Mouse (Mus musculus) gastrocnemius, adult 18-20 months (tissue): ENCODE data around the gene Col4a1. TPM values are rescaled to one million over a fixed set of nuclear protein-coding genes. Genes with fewer than 3 reads are reported as not detected.
A peak's percentile ranks its signal among the peaks of the same experiment; 100 is the strongest.

Experiments used
- DNase-seq: peaks from one replicate; pipeline ENCODE4 v3.0.0; 2021; ENCODE audit warnings: low spot score
- long read RNA-seq, 2 experiments: library from polyadenylated mRNA; stranded (forward); transcript quantifications; one replicate each; pipeline ENCODE4 v2.0.0; 2021
- total RNA-seq, 2 experiments: library from RNA; stranded (reverse); gene quantifications; 2 replicates each; pipeline ENCODE4 v1.2.3; 2021

Col4a1 gene
- total RNA-seq = 10 to 100 TPM; 66.5 to 81.6 TPM
- long read RNA-seq, experiment 1, full-length matches to known transcripts = 48 of 96 reads
- long read RNA-seq, experiment 1, partial matches to known transcripts = 40 of 96 reads
- long read RNA-seq, experiment 1, other reads (novel, unspliced or antisense) = 8 of 96 reads
- long read RNA-seq, experiment 2, full-length matches to known transcripts = 14 of 40 reads
- long read RNA-seq, experiment 2, partial matches to known transcripts = 25 of 40 reads
- long read RNA-seq, experiment 2, other reads (novel, unspliced or antisense) = 1 of 40 reads

DNA sequence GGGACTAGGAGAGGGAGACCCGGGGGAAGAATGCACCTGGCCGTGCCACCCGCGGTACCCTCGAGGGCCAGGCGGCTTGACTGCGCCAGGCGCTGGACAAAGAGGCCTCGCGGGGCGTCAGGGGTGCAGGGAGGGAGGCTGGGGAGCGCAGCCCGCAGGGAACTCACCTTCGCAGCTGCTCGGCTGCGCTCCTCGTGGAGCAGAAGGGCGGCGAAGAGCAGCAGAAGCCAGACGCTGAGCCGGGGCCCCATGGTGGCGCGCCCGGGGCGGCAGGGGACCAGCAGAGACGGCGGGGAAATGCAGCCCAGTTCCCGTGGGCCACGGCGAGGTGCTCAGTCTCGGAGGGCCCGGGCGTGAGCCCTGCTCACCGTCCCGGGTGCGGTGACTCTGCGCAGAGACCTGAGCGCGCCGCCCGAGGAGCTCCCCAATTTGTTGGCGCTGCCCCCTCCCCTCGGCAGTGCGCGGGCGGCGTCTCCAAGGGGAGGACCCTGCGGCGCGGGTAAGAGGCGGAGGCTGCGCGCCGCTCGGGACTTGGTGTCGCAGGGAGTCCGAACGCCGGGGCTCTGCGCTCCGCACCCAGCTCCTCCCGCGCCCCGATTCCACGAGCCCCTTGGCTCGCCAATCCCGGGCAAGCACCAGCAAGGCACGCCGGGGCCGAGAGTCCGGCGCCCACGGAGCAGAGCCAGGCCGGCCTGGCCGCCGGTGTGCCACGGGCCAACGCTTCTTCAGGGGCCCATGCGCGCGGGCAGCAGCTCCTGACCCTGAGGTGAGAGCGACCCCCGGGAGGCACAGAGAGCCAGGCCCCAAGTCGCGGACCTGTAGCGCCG lies at the start of gene Col4a1, which contains the start of gene Col4a2:
Col4a1 (minus strand) TSS at position 478 of the 827 bp plus-strand sequence.
Col4a2 (plus strand) TSS at position 457 of the 827 bp plus-strand sequence.
- peak; percentile 76 for DNase-seq

DNA sequence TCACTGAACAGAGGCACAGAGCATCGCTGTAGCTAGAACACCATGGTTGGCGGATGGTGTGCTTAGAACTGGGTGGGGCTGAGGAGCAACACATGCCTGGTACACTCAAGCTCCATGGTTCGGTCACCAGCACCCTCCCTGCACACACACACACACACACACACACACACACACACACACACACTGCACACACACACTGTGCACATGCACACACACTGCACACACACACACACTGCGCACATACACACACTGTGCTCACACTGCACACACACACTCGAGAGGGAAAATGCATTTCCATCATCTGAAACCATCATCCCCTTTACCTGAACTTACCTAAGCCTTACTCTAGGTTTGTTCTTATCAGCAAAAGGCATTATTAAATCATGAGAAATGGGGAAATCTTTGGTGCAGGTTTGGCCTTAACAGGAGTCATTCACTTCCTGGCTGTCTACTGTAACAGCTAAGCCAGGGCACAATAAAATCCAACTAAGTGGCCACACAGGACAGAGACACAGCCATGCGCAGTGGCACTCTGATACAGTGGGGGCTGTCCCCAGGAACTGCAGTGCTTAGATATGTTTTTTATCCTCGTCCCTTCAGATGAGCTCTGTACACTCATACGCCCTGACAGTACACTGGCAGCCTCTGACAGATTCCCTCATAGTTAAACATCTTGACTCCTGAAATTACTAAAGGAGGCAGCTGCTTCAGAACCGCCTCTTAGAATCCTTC lies 49.1 kb upstream of the Col4a1 start:
- no peak for DNase-seq

DNA sequence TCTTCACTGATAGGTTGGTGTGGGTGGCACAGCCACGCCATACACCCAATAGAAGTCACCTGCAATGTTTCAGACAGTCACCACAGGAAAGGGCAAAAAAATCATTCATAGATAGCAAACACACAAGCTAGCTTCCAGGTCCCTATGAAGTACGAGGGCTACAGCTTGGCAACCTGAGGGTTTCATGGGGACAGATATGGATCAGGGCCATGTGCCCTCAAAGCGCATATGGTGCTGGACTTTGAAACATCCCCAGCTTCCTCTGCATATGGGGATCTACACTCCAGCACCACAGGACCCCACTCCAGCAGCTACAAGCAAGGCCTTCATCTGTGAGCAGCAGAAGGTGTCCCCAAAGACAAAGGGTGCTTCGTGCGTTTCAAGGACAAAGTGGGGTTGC lies 47.2 kb upstream of the Col4a1 start:
- no peak for DNase-seq

DNA sequence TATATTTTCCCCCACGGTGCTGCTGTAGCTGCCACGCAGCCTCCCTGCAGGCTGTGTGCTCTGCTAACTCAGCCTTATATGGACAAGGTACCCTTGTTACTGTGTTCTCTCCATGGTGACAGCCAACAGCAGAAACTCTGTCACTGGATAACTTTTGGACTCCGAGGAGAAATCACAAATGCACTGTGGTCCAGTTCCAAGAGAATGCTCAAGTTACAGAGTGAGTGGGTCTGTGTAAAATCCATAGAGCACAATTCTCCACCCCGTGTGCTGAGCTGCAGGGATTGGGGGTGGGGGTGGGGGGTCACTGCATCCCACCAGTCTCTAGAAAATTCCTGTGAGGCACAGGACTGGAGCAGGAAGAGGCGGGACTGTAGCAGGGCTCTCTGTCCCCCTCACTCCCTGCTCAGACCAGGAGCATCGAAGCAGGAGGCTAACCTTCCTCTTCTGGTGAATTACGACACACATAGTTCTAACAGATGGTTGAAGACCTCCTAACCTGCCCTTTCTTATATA lies 45.4 kb upstream of the Col4a1 start:
- no peak for DNase-seq

DNA sequence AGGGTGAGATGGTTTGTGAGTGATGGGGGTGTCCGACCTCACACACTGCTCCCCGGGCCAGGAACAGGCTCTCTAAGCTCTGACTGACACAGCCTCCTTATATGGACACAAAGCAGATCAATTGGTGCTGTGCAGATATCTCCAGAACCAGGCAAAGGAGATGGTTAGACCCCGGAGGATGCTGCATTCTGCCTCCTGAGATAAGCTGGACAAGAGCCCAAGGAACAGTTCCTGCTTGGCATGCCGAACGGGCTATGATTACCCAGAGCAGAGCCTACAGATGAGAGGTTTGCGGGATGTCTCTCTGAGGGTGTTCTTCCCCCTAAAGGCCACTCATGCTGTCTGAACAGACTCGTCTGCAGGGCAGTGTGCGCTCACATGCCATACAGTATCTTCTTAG lies 44.1 kb upstream of the Col4a1 start:
- no peak for DNase-seq

DNA sequence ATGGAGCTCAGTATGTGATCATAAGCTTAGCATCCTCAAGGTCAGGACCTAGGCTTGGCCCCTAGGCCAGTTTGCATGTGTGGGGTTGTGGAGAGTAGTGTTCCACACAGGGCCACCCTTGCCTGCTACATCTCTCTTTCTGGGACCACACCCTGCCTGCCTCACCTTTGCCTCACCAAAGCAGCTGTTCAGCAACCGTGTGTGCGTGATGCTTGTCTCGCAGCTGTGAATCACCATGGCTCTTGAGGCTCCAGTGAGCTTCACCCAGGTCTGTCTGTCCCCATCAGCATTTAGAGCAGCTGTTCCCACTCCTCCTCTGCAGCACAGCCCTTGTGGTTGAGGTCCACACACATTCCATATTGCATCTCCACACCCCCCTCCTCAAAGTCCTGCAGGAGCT lies 43.3 kb upstream of the Col4a1 start:
- DNase-seq = no peak

DNA sequence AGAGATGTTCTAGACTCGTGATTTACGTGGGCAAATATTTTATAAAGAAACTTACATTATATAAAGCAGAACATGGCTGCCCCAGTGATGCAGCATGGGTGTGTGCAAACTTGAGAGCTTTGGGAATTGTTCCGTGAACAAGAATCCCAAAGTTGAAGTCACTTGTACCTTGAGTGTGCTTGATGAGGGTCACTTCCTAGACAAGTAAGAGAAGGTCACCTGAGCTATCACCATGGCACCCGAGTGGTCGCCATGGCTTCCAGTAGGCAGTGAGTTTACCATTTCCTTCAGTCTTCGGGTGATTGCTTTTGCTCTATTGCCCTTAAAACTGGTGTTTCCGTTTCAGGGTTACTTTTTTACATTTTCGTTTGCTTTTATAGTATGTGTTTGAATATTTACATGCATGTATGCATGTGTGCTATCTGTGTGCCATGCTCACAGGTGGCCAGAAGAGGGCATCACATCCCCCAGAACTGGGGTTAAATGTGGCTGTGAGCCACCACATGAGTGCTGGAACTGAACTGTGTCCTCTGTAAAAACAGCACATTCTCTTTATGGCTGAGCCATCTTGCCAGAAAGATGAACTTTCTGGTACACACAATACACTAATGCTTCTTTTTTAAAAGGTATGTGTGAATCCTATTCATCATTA lies 42.3 kb upstream of the Col4a1 start:
- no peak for DNase-seq

DNA sequence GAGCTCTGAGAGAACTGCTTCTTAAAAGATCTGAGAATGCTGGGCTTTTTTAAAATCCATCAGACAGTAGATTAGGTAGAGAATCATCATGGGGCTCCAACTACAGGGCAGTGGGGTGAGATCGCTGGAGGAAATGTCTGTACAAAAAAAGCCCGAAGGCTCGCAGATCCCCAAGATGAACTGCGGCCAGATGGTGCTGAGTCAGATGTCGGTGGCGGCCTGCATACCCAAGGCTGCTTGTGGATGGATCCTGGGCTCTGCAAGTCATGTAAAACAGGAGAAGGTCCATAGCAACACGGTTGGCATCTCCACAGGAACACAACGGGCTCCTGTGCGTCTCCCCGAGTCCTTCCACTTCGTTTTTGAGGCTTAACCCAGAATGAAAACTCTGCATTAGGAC lies 39.9 kb upstream of the Col4a1 start:
- no peak for DNase-seq

DNA sequence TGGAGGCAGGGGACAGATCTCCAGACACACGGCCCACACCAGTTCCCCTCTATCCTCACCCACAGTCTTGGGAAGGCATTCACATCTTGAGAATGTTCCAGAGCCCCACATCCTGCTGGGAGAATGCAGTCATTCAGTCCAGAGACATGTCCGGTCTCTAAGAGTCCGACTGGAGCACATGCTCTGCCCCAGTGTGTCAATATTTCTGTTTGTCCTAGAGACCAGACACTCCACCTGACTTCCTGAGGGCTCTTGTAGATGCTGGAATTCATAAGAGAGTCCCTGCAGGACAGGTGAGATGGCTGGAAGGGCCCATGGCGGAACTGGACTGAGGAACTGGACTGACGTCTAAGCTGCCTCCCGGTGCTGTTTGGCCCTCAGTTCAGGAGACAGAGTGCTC lies 38.7 kb upstream of the Col4a1 start:
- no peak for DNase-seq

DNA sequence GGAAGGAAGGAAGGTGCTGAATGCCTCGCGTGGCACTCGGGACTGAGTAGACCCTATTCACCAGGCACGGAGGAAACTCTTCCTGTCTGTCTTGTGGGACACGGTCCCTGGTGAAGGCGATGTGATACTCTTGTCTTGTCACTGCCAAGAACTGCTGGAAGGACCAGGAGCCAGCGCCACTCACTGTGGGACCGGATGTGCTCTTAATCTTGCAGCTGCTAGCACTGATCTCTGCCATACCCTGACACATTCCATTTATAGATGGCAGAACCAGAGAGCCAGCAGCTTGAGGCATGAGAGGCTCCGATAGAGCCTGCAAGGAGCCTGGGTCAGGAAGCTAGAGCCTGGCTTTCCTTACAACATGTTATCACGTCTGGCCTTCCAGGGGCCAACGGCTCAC lies 36.0 kb upstream of the Col4a1 start:
- peak; percentile 79 for DNase-seq

DNA sequence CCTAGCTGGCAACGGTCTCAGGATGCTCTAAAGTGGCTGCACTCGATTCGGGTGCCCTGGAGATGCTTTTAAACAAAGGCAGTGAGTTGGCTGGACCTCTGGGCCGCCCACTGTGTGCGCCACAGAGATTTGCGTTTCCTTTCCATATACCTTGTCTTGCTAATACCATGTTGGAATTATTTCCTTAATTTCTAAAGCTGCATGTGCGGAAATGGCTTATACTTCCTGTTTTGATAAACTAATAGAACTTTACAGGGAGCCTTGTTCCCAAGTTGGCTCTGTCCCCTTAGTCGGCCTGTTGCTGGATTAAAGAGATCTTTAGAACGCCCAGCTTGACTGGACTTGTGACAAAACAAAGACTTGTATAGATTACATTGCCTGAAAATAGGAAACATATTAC lies 35.1 kb upstream of the Col4a1 start:
- DNase-seq = no peak

DNA sequence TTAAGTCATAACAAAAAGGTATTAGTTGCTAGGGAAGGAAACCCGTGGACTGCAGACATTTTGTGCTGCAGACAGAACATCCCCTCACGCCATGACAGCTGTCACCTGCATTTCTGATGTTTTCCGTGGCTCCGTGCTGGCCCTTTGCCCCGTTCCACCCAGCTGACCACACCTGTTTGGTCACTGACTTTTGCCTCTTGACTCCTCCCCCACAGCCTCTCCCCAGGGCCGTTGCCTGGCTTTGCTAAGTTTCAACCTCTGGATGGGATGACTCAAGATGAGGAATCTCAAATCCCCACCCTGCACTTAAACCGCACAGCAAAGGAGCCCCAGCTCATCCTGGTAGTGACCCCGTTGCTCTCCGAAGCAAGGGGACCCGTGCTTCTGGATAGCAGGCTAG lies 33.6 kb upstream of the Col4a1 start:
- DNase-seq = no peak

DNA sequence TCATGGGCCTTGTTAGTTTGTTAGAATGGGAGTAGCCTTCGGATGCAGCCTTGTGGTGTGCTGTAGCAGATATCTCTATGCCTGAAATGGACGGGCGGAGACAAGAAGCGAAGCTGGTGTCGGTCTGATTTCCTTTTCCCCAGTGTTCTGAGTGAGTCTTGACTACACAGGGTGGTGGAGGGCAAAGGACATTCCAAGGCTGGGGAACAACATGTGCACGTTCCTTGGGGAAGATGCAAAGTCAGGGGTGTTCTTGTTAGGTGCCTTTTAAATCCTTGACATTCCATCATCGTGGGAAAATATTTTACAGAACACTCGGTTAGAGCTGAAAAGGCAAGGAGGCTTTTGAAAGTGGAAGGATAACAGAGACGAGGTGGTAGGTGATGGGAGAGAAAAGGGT lies 31.8 kb upstream of the Col4a1 start:
- DNase-seq = no peak

DNA sequence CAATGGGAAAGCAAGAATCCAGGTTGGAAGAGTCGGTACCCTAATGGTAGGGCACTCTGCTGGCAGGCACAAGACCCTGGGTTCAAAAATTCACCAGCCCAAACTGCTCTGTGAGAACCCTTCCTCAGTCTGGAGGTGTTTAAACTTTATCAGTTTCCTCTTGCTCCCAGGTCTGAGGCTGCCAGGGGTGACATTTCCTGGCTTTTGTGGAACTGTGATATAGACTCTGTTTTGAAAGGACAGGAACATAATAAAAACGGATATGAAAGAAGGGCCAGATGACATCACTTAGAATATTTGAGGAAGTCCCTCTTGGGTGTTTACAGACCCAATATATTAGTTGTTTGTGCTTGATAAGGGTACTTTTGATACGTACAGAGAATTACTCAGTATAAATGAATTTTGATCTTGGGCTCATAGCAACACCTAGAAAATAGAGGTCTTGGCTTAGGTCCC lies 28.5 kb upstream of the Col4a1 start:
- no peak for DNase-seq

DNA sequence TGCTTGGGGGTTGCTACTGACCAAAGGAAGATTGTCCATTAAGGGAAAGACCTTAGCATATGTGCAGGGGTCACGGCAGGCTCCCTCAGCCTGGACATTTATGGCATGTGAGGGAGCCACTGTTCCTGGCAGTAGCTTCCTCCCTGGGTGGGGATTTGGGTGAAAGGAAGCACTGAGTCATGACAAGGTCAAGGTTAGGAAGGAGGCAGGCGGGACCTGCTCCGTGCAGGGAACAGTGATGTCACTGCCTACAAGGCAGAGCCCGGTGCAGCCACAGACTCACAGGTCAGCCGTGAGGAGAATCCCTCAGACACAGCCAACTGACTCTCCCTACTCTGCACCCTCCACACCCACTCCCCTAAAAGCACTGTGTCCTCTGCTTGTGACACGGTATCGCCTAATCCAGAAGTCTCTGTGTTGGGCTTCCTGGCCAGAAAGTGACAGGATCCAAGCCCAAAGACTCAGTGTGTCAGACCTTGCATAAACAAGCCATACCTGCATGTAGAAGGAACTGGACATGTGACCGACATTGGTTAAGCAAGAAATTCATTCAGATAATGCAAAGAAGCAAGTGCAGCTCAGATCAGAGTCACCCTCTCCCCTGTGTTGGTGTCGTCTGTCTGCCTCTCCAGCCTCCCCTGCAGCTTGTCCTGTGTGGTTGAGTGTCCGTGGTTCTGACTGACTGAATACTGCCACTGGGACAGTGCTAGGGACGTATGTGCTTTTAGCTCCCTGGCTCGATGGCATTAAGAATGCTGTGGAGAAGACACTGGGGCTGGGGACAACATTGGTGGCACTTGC lies 27.9 kb upstream of the Col4a1 start:
- DNase-seq = peak; percentile 42

DNA sequence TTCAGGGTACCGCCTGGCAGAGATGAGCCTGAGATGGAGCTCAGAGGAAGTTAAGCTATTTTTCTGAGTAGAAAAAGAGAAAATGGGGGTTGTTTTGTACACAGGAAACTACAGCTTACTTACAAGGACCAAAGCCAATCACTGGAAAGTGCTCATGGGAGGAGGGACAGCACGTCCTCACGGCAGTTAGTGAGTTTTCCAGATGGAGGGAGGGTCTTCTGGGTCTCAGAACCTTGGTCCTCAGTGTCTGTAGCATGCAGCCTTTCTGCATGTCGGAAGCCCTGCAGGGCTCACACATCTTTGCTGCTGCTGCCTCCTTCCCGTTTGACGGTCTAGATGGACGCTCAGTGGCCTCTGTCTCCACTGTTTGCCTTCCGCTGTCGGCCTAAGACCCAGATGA lies 25.9 kb upstream of the Col4a1 start:
- DNase-seq = no peak

DNA sequence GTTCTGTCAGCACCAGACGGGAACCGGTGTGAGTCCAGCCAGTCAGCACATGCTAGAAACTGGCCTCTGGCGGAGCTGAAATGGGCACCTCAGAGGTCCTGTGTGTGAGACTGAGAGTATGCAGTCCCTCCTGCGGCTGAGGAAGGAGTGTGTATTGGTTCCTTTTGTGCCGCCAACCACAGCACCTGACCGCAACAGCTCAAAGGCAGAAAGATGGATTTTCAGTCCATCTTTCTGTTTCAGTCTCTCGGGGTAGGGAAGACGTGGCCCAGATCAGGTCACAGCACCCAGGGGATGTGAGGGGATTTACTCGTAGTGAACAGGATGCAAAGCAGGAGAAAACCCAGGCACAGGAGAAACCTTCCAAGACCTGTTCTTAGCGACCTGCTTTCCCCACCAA lies 25.0 kb upstream of the Col4a1 start:
- no peak for DNase-seq

DNA sequence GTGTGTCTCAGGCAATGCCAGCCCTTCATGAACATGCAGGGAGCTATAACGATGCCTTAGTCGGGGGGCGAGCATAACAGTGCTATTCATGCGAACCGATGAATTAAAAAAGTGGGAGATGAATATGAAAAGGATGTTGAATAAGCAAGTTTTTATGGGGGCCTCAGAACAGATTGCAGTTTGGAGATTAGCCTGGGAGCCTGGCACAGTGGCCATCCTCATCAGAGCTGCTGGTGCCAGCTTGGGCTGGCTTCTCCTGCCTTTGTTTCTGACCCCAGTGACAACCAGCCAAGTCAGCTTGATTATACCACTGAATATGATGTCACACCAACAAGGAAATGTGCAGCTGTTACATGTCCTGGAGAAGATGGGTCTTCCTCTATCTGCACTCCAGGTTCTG lies 23.7 kb upstream of the Col4a1 start:
- DNase-seq = no peak

DNA sequence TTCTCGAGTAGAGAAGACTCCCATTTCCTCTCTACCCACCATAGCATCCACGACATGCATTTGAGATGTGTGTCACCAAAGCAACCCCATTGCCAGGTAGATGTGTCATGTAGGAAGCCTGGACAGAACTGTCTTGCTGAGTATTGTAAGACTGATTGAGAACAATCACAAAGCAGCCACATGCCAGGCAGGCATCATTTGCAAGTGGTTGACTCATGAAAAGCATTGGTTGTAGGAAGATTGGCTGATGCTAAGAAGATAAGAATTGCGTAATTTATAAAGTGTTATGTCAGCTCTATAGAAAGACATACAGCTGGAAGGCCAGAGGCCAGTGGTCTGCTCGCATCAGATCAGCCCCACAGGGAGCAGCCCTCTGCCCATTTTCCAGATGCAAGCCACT lies 22.6 kb upstream of the Col4a1 start:
- DNase-seq = no peak

DNA sequence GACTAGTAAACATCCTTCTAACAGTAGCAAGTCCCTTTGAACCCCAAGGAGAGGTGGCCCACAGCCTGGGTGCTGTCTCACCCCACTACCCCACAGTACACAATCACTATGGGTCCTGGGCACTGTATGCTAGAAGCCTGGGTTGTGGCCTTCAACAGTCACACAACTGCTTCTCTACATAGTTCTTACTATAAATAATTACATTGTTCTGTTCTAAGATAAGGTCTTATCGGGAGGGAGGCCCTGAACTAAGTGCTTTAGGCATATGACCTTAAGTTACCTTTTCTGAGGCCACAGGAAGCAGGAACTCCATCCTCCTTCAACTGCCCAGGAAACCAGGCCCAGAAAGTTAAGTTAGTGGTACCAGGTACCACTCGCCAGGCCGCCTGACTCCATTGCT lies 21.9 kb upstream of the Col4a1 start:
- DNase-seq = no peak

DNA sequence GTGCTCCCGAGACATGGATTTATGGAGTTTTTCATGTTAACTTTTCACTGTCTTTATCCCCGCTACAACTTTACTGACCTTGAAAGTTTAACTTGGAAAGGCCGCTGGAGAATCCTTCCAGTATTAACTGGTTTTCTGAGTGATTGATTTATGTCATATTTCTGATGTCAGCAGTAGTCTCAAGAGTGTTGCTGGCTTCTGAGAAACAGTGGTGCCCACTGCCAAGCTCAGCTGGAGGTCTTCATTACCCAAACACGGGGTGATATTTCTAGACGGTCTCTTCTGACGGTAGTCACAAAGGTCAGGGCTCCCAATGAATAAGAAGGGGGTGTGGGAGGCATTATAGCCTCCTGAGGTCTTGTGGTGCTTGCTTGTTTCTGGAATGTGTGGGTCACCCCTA lies 21.1 kb upstream of the Col4a1 start:
- DNase-seq = no peak
